Mouse (Mus musculus) liver, embryonic 11.5 days (tissue): Measurements from ENCODE around the gene Gch1. TPM values are rescaled to one million over a fixed set of nuclear protein-coding genes. Genes with fewer than 3 reads are reported as not detected.

ENCODE experiments used
- ATAC-seq: fragments of 200-750 bp; cut with Nextera tagmentation; replicated peaks from 2 replicates; pipeline ENCODE4 v1.8.0; 2017; ENCODE audit warnings: moderate number of reproducible peaks, mild to moderate bottlenecking, moderate TSS enrichment, moderate library complexity; ENCODE audit not compliant: low FRiP score
- DNase-seq: peaks from one replicate; pipeline ENCODE4 v3.0.0-alpha.2; 2017; ENCODE audit warnings: low spot score
- H3K27ac ChIP-seq: fragments of 300-500 bp; sonication (generic); 2 replicates; pipeline ENCODE4 v1.5.1; 2014; ENCODE audit warnings: mild to moderate bottlenecking, low read depth, low read length, control low read depth
- H3K27me3 ChIP-seq: fragments of 300-500 bp; sonication (generic); replicated peaks from 2 replicates; pipeline ENCODE4 v1.6.1; 2014; ENCODE audit warnings: low read length, mixed read lengths; ENCODE audit not compliant: control insufficient read depth, insufficient read depth
- H3K36me3 ChIP-seq: fragments of 300-500 bp; sonication (generic); 2 replicates; pipeline ENCODE4 v1.6.1; 2014; ENCODE audit warnings: mild to moderate bottlenecking, low read length, moderate library complexity, mixed read lengths; ENCODE audit not compliant: control insufficient read depth, insufficient read depth
- H3K4me1 ChIP-seq: fragments of 300-500 bp; sonication (generic); replicated peaks from 2 replicates; pipeline ENCODE4 v1.6.1; 2014; ENCODE audit warnings: low read length, mixed read lengths; ENCODE audit not compliant: control insufficient read depth, insufficient read depth
- H3K4me2 ChIP-seq: fragments of 300-500 bp; sonication (generic); 2 replicates; pipeline ENCODE4 v1.6.1; 2014; ENCODE audit warnings: mild to moderate bottlenecking, control low read depth, moderate library complexity
- H3K4me3 ChIP-seq: fragments of 300-500 bp; sonication (generic); 2 replicates; pipeline ENCODE4 v1.5.1; 2014; ENCODE audit warnings: low read depth, low read length, control low read depth
- H3K9ac ChIP-seq: fragments of 300-500 bp; sonication (generic); 2 replicates; pipeline ENCODE4 v1.6.1; 2014; ENCODE audit warnings: low read depth, low read length, control low read depth
- H3K9me3 ChIP-seq: fragments of 300-500 bp; sonication (generic); 2 replicates; pipeline ENCODE4 v1.6.1; 2016; ENCODE audit warnings: low read length, inconsistent platforms, mixed read lengths; ENCODE audit not compliant: control insufficient read depth
- WGBS: fragments of 180-500 bp; shearing (Covaris S2); extraction: QIAGEN DNeasy Blood & Tissue Kit; methylation state at CpG from one replicate; pipeline ENCODE4 v1.1.7; 2014; 5-methylcytosine and 5-hydroxymethylcytosine counted together
- polyA plus RNA-seq: library from polyadenylated mRNA; unstranded; fragments of >200 nt; fragmentation: Nextera tagmentation; extraction: Ambion mirVana; gene quantifications from 2 replicates; pipeline ENCODE4 v1.2.1, GENCODE M21; 2014

Gch1 gene
- polyA plus RNA-seq, 1 experiment from 2014 or later, result 3.4 TPM

DNA sequence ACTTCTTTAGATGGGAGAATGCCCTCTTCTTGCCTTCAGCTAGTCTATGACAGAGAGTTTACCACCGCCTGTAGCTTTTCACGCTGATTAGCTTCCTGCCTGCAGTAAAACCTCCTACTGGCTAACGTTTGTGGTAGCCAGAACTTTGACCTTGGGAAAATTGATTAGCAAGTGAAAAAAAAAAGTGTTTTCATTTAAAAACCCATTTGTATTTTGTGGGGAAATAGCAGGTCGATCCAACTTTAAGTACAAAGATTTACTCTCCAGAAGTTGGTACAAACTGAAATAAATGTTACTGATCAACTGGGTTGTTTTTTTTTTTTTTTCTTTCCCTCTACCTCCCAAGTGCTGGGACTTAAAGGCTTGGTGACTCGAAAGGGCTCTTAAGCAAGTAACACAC is 2.6 kb upstream of the Gch1 start:
- peaks cover 10% of the 10 kb centered on the region; the same call in 1 of the 2 replicates for H3K4me1 ChIP-seq
- DNase-seq (no peak), ATAC-seq (no peak)
- no peak overlapping the region for H3K4me2 ChIP-seq
- no peaks in the 10 kb centered on the region for H3K9me3 ChIP-seq
- 31% methylated on average over 5 of the region's 5 CpGs for WGBS
- peaks cover 12% of the 10 kb centered on the region; the same call in 1 of the 2 replicates for H3K27me3 ChIP-seq
- H3K4me3 ChIP-seq, result no peak overlapping the region
- H3K36me3 ChIP-seq, result no peaks in the 10 kb centered on the region
- no peak overlapping the region for H3K9ac ChIP-seq
- H3K27ac ChIP-seq, result no peak overlapping the region

DNA sequence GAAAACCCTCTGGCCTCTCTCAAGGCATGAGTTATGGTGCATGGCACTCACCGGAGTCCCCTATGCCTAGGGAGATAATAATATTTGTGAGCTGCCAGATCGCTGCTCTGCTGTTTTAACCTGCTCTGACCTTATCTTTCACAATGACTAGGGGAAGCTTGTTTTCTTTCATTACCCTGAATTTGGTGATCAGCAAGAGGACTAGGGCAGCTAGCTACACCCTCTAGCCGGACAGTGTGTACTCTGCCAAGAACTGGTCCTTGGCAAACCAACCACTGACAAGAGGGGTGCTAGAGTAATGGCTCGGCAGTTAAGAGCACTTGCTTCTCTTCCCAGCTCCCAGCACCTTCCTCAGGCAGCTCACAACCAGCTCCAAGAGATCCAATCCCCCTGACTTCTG is 1.4 kb upstream of the Gch1 start:
- no peak overlapping the region for H3K4me2 ChIP-seq
- H3K9me3 ChIP-seq, result no peaks in the 10 kb centered on the region
- ATAC-seq (no peak), DNase-seq (no peak)
- H3K27ac ChIP-seq, result no peak overlapping the region
- WGBS, result 62% methylated on average over 4 of the region's 4 CpGs
- no peak overlapping the region for H3K4me3 ChIP-seq
- H3K27me3 ChIP-seq, result peaks cover 12% of the 10 kb centered on the region; the same call in 1 of the 2 replicates
- H3K4me1 ChIP-seq, result peaks cover 10% of the 10 kb centered on the region; the same call in 1 of the 2 replicates
- H3K9ac ChIP-seq, result no peak overlapping the region
- no peaks in the 10 kb centered on the region for H3K36me3 ChIP-seq

- Histone ChIP-seq H3K36me3 (no peaks in the 10 kb centered on the region), H3K4me2 (peak overlapping the region; percentile 100), H3K27me3 (peaks cover 12% of the 10 kb centered on the region; the same call in 1 of the 2 replicates), H3K4me1 (peaks cover 10% of the 10 kb centered on the region; the same call in 1 of the 2 replicates), H3K27ac (no peak overlapping the region), H3K9ac (peak overlapping the region; percentile 74), H3K9me3 (no peaks in the 10 kb centered on the region), H3K4me3 (peak overlapping the region; percentile 58)
- ATAC-seq (peak; percentile 38), DNase-seq (no peak)
- 14% methylated on average over 8 of the region's 8 CpGs for WGBS
These were observed 382 bp upstream of the Gch1 start for GRCm38 (mm10) chr14:47189635-47189955.

GRCm38 (mm10) chr14:47188475-47188847 is 752 bp downstream of the Gch1 start:
- 5% methylated on average over 16 of the region's 16 CpGs for WGBS
- Histone ChIP-seq H3K4me1 (peaks cover 10% of the 10 kb centered on the region; the same call in 1 of the 2 replicates), H3K27ac (no peak overlapping the region), H3K4me3 (peak overlapping the region; percentile 58), H3K9ac (peak overlapping the region; percentile 74), H3K27me3 (peaks cover 12% of the 10 kb centered on the region; the same call in 1 of the 2 replicates), H3K9me3 (no peaks in the 10 kb centered on the region), H3K4me2 (peak overlapping the region; percentile 100), H3K36me3 (no peaks in the 10 kb centered on the region)
- ATAC-seq (peak; percentile 29; the same call in 1 of the 2 replicates), DNase-seq (peak; percentile 45)

DNA sequence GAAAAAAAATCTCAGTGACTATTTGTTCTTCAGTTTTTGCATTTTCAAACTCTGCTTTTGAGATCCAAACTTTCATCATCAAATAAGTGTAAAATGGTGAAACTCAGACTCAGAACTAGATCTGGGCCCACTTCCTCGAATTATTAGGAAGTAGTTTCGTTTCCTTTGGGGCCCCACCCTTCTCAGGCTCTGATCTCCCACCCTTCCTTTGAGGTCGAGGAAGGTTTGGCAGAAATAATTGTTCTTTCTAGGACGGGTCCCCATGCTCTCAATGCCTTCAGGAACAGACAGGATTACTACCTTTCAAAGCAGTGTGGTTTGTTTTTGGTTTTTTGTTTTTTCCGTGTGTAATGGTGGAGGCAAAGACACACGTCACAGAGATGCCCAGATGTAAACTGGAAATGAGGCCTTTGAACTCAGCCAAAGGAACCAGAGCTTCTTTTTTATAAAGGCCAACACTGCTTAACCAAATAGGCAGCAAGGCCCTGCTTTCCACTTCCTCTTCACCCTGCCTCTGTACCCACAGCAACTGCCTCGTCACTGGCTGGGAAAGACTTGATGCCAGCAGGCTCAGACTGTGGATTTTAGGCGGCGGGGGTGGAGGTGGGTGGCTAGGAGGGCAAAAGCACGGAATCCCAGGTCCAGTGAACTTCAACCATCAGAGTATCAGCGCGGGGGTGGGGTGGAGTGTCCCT is 1.4 kb downstream of the Gch1 start:
- H3K4me2 ChIP-seq, result peak overlapping the region; percentile 100
- no peaks in the 10 kb centered on the region for H3K36me3 ChIP-seq
- no peak overlapping the region for H3K9ac ChIP-seq
- DNase-seq (no peak), ATAC-seq (no peak)
- no peaks in the 10 kb centered on the region for H3K9me3 ChIP-seq
- peaks cover 12% of the 10 kb centered on the region; the same call in 1 of the 2 replicates for H3K27me3 ChIP-seq
- H3K4me3 ChIP-seq, result peak overlapping the region; percentile 58
- H3K27ac ChIP-seq, result no peak overlapping the region
- peaks cover 10% of the 10 kb centered on the region; the same call in 1 of the 2 replicates for H3K4me1 ChIP-seq
- WGBS, result 31% methylated on average over 12 of the region's 12 CpGs

- DNase-seq, result no peak
- no peak overlapping the region for H3K4me3 ChIP-seq
- H3K9me3 ChIP-seq, result no peaks in the 10 kb centered on the region
- H3K36me3 ChIP-seq, result no peaks in the 10 kb centered on the region
- no peak overlapping the region for H3K9ac ChIP-seq
- H3K4me2 ChIP-seq, result no peak overlapping the region
- no peak overlapping the region for H3K27ac ChIP-seq
- ATAC-seq, result no peak
- 57% methylated on average over 1 of the region's 1 CpGs for WGBS
- H3K27me3 ChIP-seq, result peaks cover 12% of the 10 kb centered on the region; the same call in 1 of the 2 replicates
- H3K4me1 ChIP-seq, result peaks cover 10% of the 10 kb centered on the region; the same call in 1 of the 2 replicates
These were observed 2.0 kb downstream of the Gch1 start for GRCm38 (mm10) chr14:47187261-47187660.

DNA sequence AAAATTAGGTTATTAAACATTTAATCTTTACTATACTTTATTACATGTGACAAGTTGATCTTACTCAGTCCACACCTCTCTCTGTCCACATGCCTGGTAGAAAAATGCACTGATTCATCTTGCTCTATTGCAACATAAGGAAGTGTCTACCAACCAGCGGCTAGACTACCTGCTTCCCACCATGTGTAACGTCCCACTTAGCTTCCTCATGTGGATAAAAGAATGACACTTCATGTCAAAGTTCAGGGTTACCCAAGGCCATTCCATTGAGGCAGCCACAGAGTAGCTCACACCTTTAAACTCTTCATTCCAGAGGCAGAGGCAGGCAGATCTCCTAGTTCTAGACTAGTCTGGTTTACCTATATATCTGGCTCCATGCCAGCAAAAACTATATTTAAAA is 2.7 kb downstream of the Gch1 start:
- H3K4me2 ChIP-seq, result no peak overlapping the region
- no peaks in the 10 kb centered on the region for H3K9me3 ChIP-seq
- H3K36me3 ChIP-seq, result no peaks in the 10 kb centered on the region
- H3K4me3 ChIP-seq, result no peak overlapping the region
- peaks cover 10% of the 10 kb centered on the region; the same call in 1 of the 2 replicates for H3K4me1 ChIP-seq
- H3K9ac ChIP-seq, result no peak overlapping the region
- WGBS, result 39% methylated on average over 2 of the region's 2 CpGs
- DNase-seq (no peak), ATAC-seq (no peak)
- peaks cover 12% of the 10 kb centered on the region; the same call in 1 of the 2 replicates for H3K27me3 ChIP-seq
- no peak overlapping the region for H3K27ac ChIP-seq

DNA sequence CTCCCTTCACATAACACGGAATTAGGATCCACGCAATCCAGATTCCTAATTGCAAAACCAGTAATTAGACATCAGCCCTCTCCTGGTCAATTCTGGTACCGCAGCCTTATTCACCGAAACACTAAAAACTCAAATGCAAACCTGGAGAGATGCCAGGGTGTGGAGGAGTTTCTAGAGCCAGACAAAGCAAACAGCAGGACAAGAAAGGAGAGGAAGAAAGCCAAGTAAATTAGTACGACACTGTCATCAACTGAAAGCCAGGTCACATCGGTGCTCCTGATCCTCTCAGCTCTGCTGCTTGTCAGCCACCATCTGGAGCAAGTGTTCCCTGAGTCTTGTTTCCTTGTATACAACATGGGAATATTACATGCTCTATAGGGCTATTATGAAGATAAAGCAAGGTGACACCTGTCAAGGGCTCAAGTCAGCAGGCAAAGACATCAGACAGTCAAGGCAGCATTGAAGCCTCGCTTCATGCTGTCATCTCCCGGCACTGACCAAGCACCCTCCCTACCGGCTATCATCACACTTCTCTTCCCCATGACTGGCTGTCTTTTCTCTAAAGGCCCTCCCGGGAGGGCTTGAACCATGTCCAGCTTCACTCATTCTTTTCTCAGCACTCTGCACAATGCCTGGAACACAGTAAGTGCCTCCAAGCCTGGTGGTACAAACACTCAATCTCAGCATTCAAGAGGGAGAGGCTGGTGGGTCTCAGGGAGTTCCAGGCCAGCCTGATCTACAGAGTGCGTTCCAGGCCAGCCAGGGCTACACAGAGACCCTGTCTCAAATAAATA is 7.5 kb downstream of the Gch1 start:
- WGBS, result 63% methylated on average over 11 of the region's 11 CpGs
- Histone ChIP-seq H3K27me3 (no peaks in the 10 kb centered on the region), H3K9me3 (no peaks in the 10 kb centered on the region), H3K27ac (no peak overlapping the region), H3K4me3 (no peak overlapping the region), H3K9ac (no peak overlapping the region), H3K36me3 (no peaks in the 10 kb centered on the region), H3K4me2 (no peak overlapping the region), H3K4me1 (no peaks in the 10 kb centered on the region)
- DNase-seq (no peak), ATAC-seq (no peak)
